Mouse (Mus musculus) MEL (cell line): ENCODE results near the gene Smndc1.
A peak's percentile ranks its signal among the peaks of the same experiment; 100 is the strongest.

Experiments used
- CTCF ChIP-seq, 3 experiments: IDR thresholded peaks in 2 of 3; conservative IDR thresholded peaks in 1 of 3; 2 replicates each; pipeline ENCODE4 v1.5.1; 2011 to 2012; ENCODE audit warnings: low read length in 3 of 3, low read depth in 2 of 3, mild to moderate bottlenecking in 2 of 3, improper control_type of control experiment in 1 of 3, inconsistent platforms in 1 of 3, mixed read lengths in 1 of 3, moderate library complexity in 1 of 3; ENCODE audit not compliant: control insufficient read depth in 1 of 3, insufficient read depth in 1 of 3, poor library complexity in 1 of 3, severe bottlenecking in 1 of 3
- EP300 ChIP-seq, 2 experiments: IDR thresholded peaks; 2 replicates each; pipeline ENCODE4 v1.6.1; 2011; ENCODE audit warnings: improper control_type of control experiment in 2 of 2, low read length in 2 of 2, low read depth in 1 of 2, mild to moderate bottlenecking in 1 of 2
- GABPA ChIP-seq: IDR thresholded peaks from 2 replicates; pipeline ENCODE4 v1.6.1; 2012; ENCODE audit warnings: low read depth, mild to moderate bottlenecking, inconsistent platforms, low read length, improper control_type of control experiment, moderate library complexity
- MAX ChIP-seq: IDR thresholded peaks from 2 replicates; pipeline ENCODE4 v1.6.1; 2011; ENCODE audit warnings: low read length, improper control_type of control experiment
- NELFE ChIP-seq: IDR thresholded peaks from 2 replicates; pipeline ENCODE4 v1.6.1; 2011; ENCODE audit warnings: low read depth, low read length, improper control_type of control experiment
- POLR2A ChIP-seq, 2 experiments: IDR thresholded peaks; 2 replicates each; pipeline ENCODE4 v1.6.1; 2011 to 2012; ENCODE audit warnings: low read length in 2 of 2, mild to moderate bottlenecking in 2 of 2, control low read depth in 1 of 2, improper control_type of control experiment in 1 of 2, low read depth in 1 of 2, moderate library complexity in 1 of 2; ENCODE audit not compliant: control insufficient read depth in 1 of 2, insufficient read depth in 1 of 2, poor library complexity in 1 of 2
- USF2 ChIP-seq, 2 experiments: IDR thresholded peaks; 2 replicates each; pipeline ENCODE4 v1.6.1; 2011 to 2012; ENCODE audit warnings: improper control_type of control experiment in 2 of 2, low read length in 2 of 2, borderline replicate concordance in 1 of 2, inconsistent platforms in 1 of 2, low read depth in 1 of 2, mild to moderate bottlenecking in 1 of 2; ENCODE audit not compliant: insufficient read depth in 1 of 2

- TF ChIP-seq NELFE (no peak), MAX (no peak), CTCF (IDR thresholded peaks at IDR 0.05 in 2 of 3, conservative IDR thresholded peaks at IDR 0.05 in 1 of 3; ENCODE audit: control insufficient read depth in 1 of 3, insufficient read depth in 1 of 3, low read depth in 2 of 3, low read length in 3 of 3, poor library complexity in 1 of 3, severe bottlenecking in 1 of 3) (no peak), GABPA (no peak), POLR2A (IDR thresholded peaks at IDR 0.05; ENCODE audit: control insufficient read depth in 1 of 2, insufficient read depth in 1 of 2, low read depth in 1 of 2, low read length in 2 of 2, poor library complexity in 1 of 2) (no peak), EP300 (IDR thresholded peaks at IDR 0.05; ENCODE audit: low read depth in 1 of 2, low read length in 2 of 2) (peak in 1 of 2 experiments; percentile 40; a peak in 1 of 4 replicates), USF2 (IDR thresholded peaks at IDR 0.05; ENCODE audit: borderline replicate concordance in 1 of 2, insufficient read depth in 1 of 2, low read depth in 1 of 2, low read length in 2 of 2) (no peak)
These were observed 19.4 kb upstream of the Smndc1 start for GRCm38 (mm10) chr19:53409663-53410307.
